Mouse (Mus musculus): ENCODE measurements around the gene Map4k3. TPM values are rescaled to one million over a fixed set of nuclear protein-coding genes. Genes with fewer than 3 reads are reported as not detected.
A peak's percentile ranks its signal among the peaks of the same experiment; 100 is the strongest.

Gene Map4k3
- total and polyA plus RNA-seq, 2 experiments, result 5.6 to 23.6 TPM

GRCm38 (mm10) chr17:80620786-80621423 lies 107.4 kb downstream of the Map4k3 start:
- 61% methylated on average over 5 of the region's 5 CpGs for whole genome bisulfite sequencing
- Histone ChIP-seq H3K79me2 (ENCODE audit: control insufficient read depth, insufficient read depth, low read length) (no peaks in the 10 kb centered on the region), H3K27me3 (ENCODE audit: control insufficient read depth, insufficient read depth, low read length) (no peaks in the 10 kb centered on the region), H3K9ac (ENCODE audit: low read depth, low read length) (no peak overlapping the region), H3K36me3 (ENCODE audit: control insufficient read depth, insufficient read depth, low read length) (peaks cover 9% of the 10 kb centered on the region), H3K4me3 (ENCODE audit: insufficient read depth, low read depth, low read length) (no peak overlapping the region), H3K27ac (replicated peaks; ENCODE audit: insufficient read depth, low read depth, low read length) (no peak overlapping the region), H3K4me1 (ENCODE audit: control insufficient read depth, insufficient read depth, low read length) (peaks cover 8% of the 10 kb centered on the region)
- peak; percentile 20 for DNase-seq (ENCODE audit: extremely low read depth, low read depth, low spot score)
- TF ChIP-seq CTCF (IDR thresholded peaks at IDR 0.05; ENCODE audit: low read depth, low read length) (peak; percentile 98), POLR2A (IDR thresholded peaks at IDR 0.05; ENCODE audit: extremely low read depth, insufficient read depth, low read length) (no peak)

- TF ChIP-seq POLR2A (IDR thresholded peaks at IDR 0.05; ENCODE audit: extremely low read depth, insufficient read depth, low read length) (no peak), CTCF (IDR thresholded peaks at IDR 0.05; ENCODE audit: low read depth, low read length) (no peak)
- no peaks in the 10 kb centered on the region for H3K79me2 ChIP-seq (ENCODE audit: control insufficient read depth, insufficient read depth, low read length)
- DNase-seq (ENCODE audit: extremely low read depth, low read depth, low spot score), result no peak
Observed at GRCm38 (mm10) chr17:80619556-80619955, 108.7 kb downstream of the Map4k3 start.

GRCm38 (mm10) chr17:80618890-80619289 lies 109.4 kb downstream of the Map4k3 start:
- Histone ChIP-seq H3K27ac (replicated peaks; ENCODE audit: insufficient read depth, low read depth, low read length) (no peak overlapping the region), H3K27me3 (ENCODE audit: control insufficient read depth, insufficient read depth, low read length) (no peaks in the 10 kb centered on the region), H3K4me1 (ENCODE audit: control insufficient read depth, insufficient read depth, low read length) (no peaks in the 10 kb centered on the region), H3K36me3 (ENCODE audit: control insufficient read depth, insufficient read depth, low read length) (peaks cover 16% of the 10 kb centered on the region), H3K4me3 (ENCODE audit: insufficient read depth, low read depth, low read length) (no peak overlapping the region), H3K79me2 (ENCODE audit: control insufficient read depth, insufficient read depth, low read length) (no peaks in the 10 kb centered on the region), H3K9ac (ENCODE audit: low read depth, low read length) (no peak overlapping the region)
- DNase-seq (ENCODE audit: extremely low read depth, low read depth, low spot score), result no peak
- WGBS, result 90% methylated on average over 5 of the region's 5 CpGs
- TF ChIP-seq POLR2A (IDR thresholded peaks at IDR 0.05; ENCODE audit: extremely low read depth, insufficient read depth, low read length), result no peak
- no peak for TF ChIP-seq CTCF (IDR thresholded peaks at IDR 0.05; ENCODE audit: low read depth, low read length)

More at GRCm38 (mm10) chr17:80619556-80619955, 108.7 kb downstream of the Map4k3 start:
- Histone ChIP-seq H3K27ac (replicated peaks; ENCODE audit: insufficient read depth, low read depth, low read length) (no peak overlapping the region), H3K27me3 (ENCODE audit: control insufficient read depth, insufficient read depth, low read length) (no peaks in the 10 kb centered on the region), H3K4me1 (ENCODE audit: control insufficient read depth, insufficient read depth, low read length) (no peaks in the 10 kb centered on the region; the same call in 1 of the 2 replicates), H3K4me3 (ENCODE audit: insufficient read depth, low read depth, low read length) (no peak overlapping the region), H3K36me3 (ENCODE audit: control insufficient read depth, insufficient read depth, low read length) (peaks cover 15% of the 10 kb centered on the region), H3K9ac (ENCODE audit: low read depth, low read length) (no peak overlapping the region)
- 95% methylated on average over 13 of the region's 13 CpGs for WGBS

GRCm38 (mm10) chr17:80603806-80604205 lies 124.5 kb downstream of the Map4k3 start:
- Histone ChIP-seq H3K9ac (ENCODE audit: low read depth, low read length) (no peak overlapping the region), H3K27me3 (ENCODE audit: control insufficient read depth, insufficient read depth, low read length) (no peaks in the 10 kb centered on the region), H3K4me3 (ENCODE audit: insufficient read depth, low read depth, low read length) (no peak overlapping the region), H3K27ac (replicated peaks; ENCODE audit: insufficient read depth, low read depth, low read length) (no peak overlapping the region), H3K36me3 (ENCODE audit: control insufficient read depth, insufficient read depth, low read length) (peaks cover 60% of the 10 kb centered on the region), H3K4me1 (ENCODE audit: control insufficient read depth, insufficient read depth, low read length) (no peaks in the 10 kb centered on the region), H3K79me2 (ENCODE audit: control insufficient read depth, insufficient read depth, low read length) (no peaks in the 10 kb centered on the region)
- TF ChIP-seq POLR2A (IDR thresholded peaks at IDR 0.05; ENCODE audit: extremely low read depth, insufficient read depth, low read length) (no peak), CTCF (IDR thresholded peaks at IDR 0.05; ENCODE audit: low read depth, low read length) (no peak)
- no peak for DNase-seq (ENCODE audit: extremely low read depth, low read depth, low spot score)
- 93% methylated on average over 6 of the region's 6 CpGs for whole genome bisulfite sequencing

GRCm38 (mm10) chr17:80603079-80603625 lies 125.1 kb downstream of the Map4k3 start:
- DNase-seq (ENCODE audit: extremely low read depth, low read depth, low spot score), result no peak
- H3K27ac ChIP-seq (replicated peaks; ENCODE audit: insufficient read depth, low read depth, low read length), result no peak overlapping the region
- H3K27me3 ChIP-seq (ENCODE audit: control insufficient read depth, insufficient read depth, low read length), result no peaks in the 10 kb centered on the region
- no peaks in the 10 kb centered on the region for H3K4me1 ChIP-seq (ENCODE audit: control insufficient read depth, insufficient read depth, low read length)
- peaks cover 58% of the 10 kb centered on the region for H3K36me3 ChIP-seq (ENCODE audit: control insufficient read depth, insufficient read depth, low read length)
- H3K4me3 ChIP-seq (ENCODE audit: insufficient read depth, low read depth, low read length), result no peak overlapping the region
- no peak for TF ChIP-seq CTCF (IDR thresholded peaks at IDR 0.05; ENCODE audit: low read depth, low read length)
- no peak for TF ChIP-seq POLR2A (IDR thresholded peaks at IDR 0.05; ENCODE audit: extremely low read depth, insufficient read depth, low read length)
- H3K9ac ChIP-seq (ENCODE audit: low read depth, low read length), result no peak overlapping the region
- 94% methylated on average over 19 of the region's 19 CpGs for WGBS
- H3K79me2 ChIP-seq (ENCODE audit: control insufficient read depth, insufficient read depth, low read length), result no peaks in the 10 kb centered on the region

GRCm38 (mm10) chr17:80601371-80601770 lies 126.9 kb downstream of the Map4k3 start:
- DNase-seq (ENCODE audit: extremely low read depth, low read depth, low spot score), result peak; percentile 9
- Histone ChIP-seq H3K79me2 (ENCODE audit: control insufficient read depth, insufficient read depth, low read length) (no peaks in the 10 kb centered on the region), H3K4me1 (ENCODE audit: control insufficient read depth, insufficient read depth, low read length) (no peaks in the 10 kb centered on the region), H3K4me3 (ENCODE audit: insufficient read depth, low read depth, low read length) (no peak overlapping the region), H3K9ac (ENCODE audit: low read depth, low read length) (no peak overlapping the region), H3K36me3 (ENCODE audit: control insufficient read depth, insufficient read depth, low read length) (peaks cover 59% of the 10 kb centered on the region), H3K27me3 (ENCODE audit: control insufficient read depth, insufficient read depth, low read length) (no peaks in the 10 kb centered on the region), H3K27ac (replicated peaks; ENCODE audit: insufficient read depth, low read depth, low read length) (no peak overlapping the region)
- TF ChIP-seq CTCF (IDR thresholded peaks at IDR 0.05; ENCODE audit: low read depth, low read length), result peak; percentile 60
- TF ChIP-seq POLR2A (IDR thresholded peaks at IDR 0.05; ENCODE audit: extremely low read depth, insufficient read depth, low read length), result no peak
- 76% methylated on average over 13 of the region's 13 CpGs for WGBS

Measured in liver, adult 2 months (tissue).